Mouse (Mus musculus): ENCODE results near the gene Tenm4. TPM values are rescaled to one million over a fixed set of nuclear protein-coding genes. Genes with fewer than 3 reads are reported as not detected.

Gene Tenm4
- total and polyA plus RNA-seq, 3 experiments, result 9.2 to 15.2 TPM; not detected in 1

- H3K4me3 ChIP-seq (ENCODE audit: control insufficient read depth in 1 of 2, insufficient read depth in 1 of 2, low read depth in 2 of 2, low read length in 2 of 2), result no peak overlapping the region
- no peaks in the 10 kb centered on the region for H3K79me2 ChIP-seq (ENCODE audit: control insufficient read depth, insufficient read depth, low read length, poor library complexity)
- no peak overlapping the region for H3K27ac ChIP-seq (ENCODE audit: control insufficient read depth, low read depth, low read length)
- H3K9me3 ChIP-seq (replicated peaks; ENCODE audit: insufficient read depth, low read length), result no peaks in the 10 kb centered on the region
- DNase-seq (ENCODE audit: low read depth, low spot score), result no peak
- TF ChIP-seq MAFK (IDR thresholded peaks at IDR 0.05; ENCODE audit: borderline replicate concordance, low read depth, low read length), result no peak
- no peak for TF ChIP-seq MYC (IDR thresholded peaks at IDR 0.05; ENCODE audit: low read depth, low read length)
- no peak for TF ChIP-seq POLR2AphosphoS2 (IDR thresholded peaks at IDR 0.05; ENCODE audit: low read length)
- no peak for TF ChIP-seq MEF2A (IDR thresholded peaks at IDR 0.05; ENCODE audit: extremely low read depth, insufficient replicate concordance, low read depth, low read length, poor library complexity, severe bottlenecking)
- no peak for TF ChIP-seq USF1 (IDR thresholded peaks at IDR 0.05; ENCODE audit: low read depth, low read length)
- no peak for TF ChIP-seq CHD1 (IDR thresholded peaks at IDR 0.05; ENCODE audit: low read depth, low read length)
- TF ChIP-seq NELFE (IDR thresholded peaks at IDR 0.05; ENCODE audit: low read depth, low read length), result no peak
- TF ChIP-seq MYB (IDR thresholded peaks at IDR 0.05; ENCODE audit: low read depth, low read length), result no peak
- TF ChIP-seq MAZ (IDR thresholded peaks at IDR 0.05; ENCODE audit: low read depth, low read length), result no peak
- TF ChIP-seq RAD21 (IDR thresholded peaks at IDR 0.05; ENCODE audit: low read depth, low read length), result no peak
- no peak for TF ChIP-seq ELF1 (IDR thresholded peaks at IDR 0.05; ENCODE audit: low read depth, low read length)
- no peak for TF ChIP-seq USF2 (IDR thresholded peaks at IDR 0.05; ENCODE audit: borderline replicate concordance in 1 of 2, insufficient read depth in 1 of 2, low read depth in 1 of 2, low read length in 2 of 2)
- no peak for TF ChIP-seq CTCF (IDR thresholded peaks at IDR 0.05 in 2 of 3, conservative IDR thresholded peaks at IDR 0.05 in 1 of 3; ENCODE audit: control insufficient read depth in 1 of 3, insufficient read depth in 1 of 3, low read depth in 2 of 3, low read length in 3 of 3, poor library complexity in 1 of 3, severe bottlenecking in 1 of 3)
- no peak for TF ChIP-seq ZC3H11A (IDR thresholded peaks at IDR 0.05; ENCODE audit: low read depth, low read length)
- TF ChIP-seq TCF12 (IDR thresholded peaks at IDR 0.05; ENCODE audit: low read depth, low read length), result no peak
- TF ChIP-seq JUND (IDR thresholded peaks at IDR 0.05; ENCODE audit: low read depth, low read length), result no peak
- TF ChIP-seq CHD2 (IDR thresholded peaks at IDR 0.05; ENCODE audit: low read length), result no peak
- no peaks in the 10 kb centered on the region for H3K4me1 ChIP-seq (ENCODE audit: control insufficient read depth in 1 of 2, insufficient read depth in 2 of 2, low read length in 2 of 2)
- H3K9ac ChIP-seq (ENCODE audit: control insufficient read depth, low read depth, low read length, poor library complexity, severe bottlenecking), result no peak overlapping the region
- H3K36me3 ChIP-seq (ENCODE audit: control insufficient read depth in 1 of 2, insufficient read depth in 2 of 2, low read length in 2 of 2), result no peaks in the 10 kb centered on the region; a peak in 1 of 4 replicates
- no peaks in the 10 kb centered on the region for H3K27me3 ChIP-seq (ENCODE audit: control insufficient read depth in 1 of 2, insufficient read depth in 2 of 2, low read length in 2 of 2)
Observed at GRCm38 (mm10) chr7:96799816-96800215, 628.8 kb downstream of the Tenm4 start.

GRCm38 (mm10) chr7:96801368-96801767 lies 630.3 kb downstream of the Tenm4 start:
- no peak overlapping the region for H3K27ac ChIP-seq (ENCODE audit: control insufficient read depth, low read depth, low read length)
- no peaks in the 10 kb centered on the region for H3K27me3 ChIP-seq (ENCODE audit: control insufficient read depth in 1 of 2, insufficient read depth in 2 of 2, low read length in 2 of 2)
- no peaks in the 10 kb centered on the region for H3K4me1 ChIP-seq (ENCODE audit: control insufficient read depth in 1 of 2, insufficient read depth in 2 of 2, low read length in 2 of 2)
- H3K36me3 ChIP-seq (ENCODE audit: control insufficient read depth in 1 of 2, insufficient read depth in 2 of 2, low read length in 2 of 2), result no peaks in the 10 kb centered on the region; a peak in 1 of 4 replicates
- DNase-seq (ENCODE audit: low read depth, low spot score), result no peak
- TF ChIP-seq POLR2AphosphoS2 (IDR thresholded peaks at IDR 0.05; ENCODE audit: low read length) (no peak), RAD21 (IDR thresholded peaks at IDR 0.05; ENCODE audit: low read depth, low read length) (no peak), HCFC1 (IDR thresholded peaks at IDR 0.05; ENCODE audit: low read depth, low read length) (no peak), MAFK (IDR thresholded peaks at IDR 0.05; ENCODE audit: borderline replicate concordance, low read depth, low read length) (no peak), E2F4 (IDR thresholded peaks at IDR 0.05; ENCODE audit: borderline replicate concordance, low read depth, low read length) (no peak), RCOR1 (IDR thresholded peaks at IDR 0.05; ENCODE audit: low read depth, low read length) (no peak), JUND (IDR thresholded peaks at IDR 0.05; ENCODE audit: low read depth, low read length) (no peak), ZMIZ1 (IDR thresholded peaks at IDR 0.05; ENCODE audit: low read depth, low read length) (no peak), ETS1 (IDR thresholded peaks at IDR 0.05; ENCODE audit: low read depth, low read length) (no peak), CHD1 (IDR thresholded peaks at IDR 0.05; ENCODE audit: low read depth, low read length) (no peak), POLR2AphosphoS5 (IDR thresholded peaks at IDR 0.05; ENCODE audit: borderline replicate concordance, low read depth, low read length) (no peak), MYC (IDR thresholded peaks at IDR 0.05; ENCODE audit: low read depth, low read length) (no peak), GATA1 (IDR thresholded peaks at IDR 0.05; ENCODE audit: low read depth, low read length) (no peak), EP300 (IDR thresholded peaks at IDR 0.05; ENCODE audit: low read depth in 1 of 2, low read length in 2 of 2) (no peak), TAL1 (IDR thresholded peaks at IDR 0.05; ENCODE audit: low read length) (no peak), POLR2A (IDR thresholded peaks at IDR 0.05; ENCODE audit: control insufficient read depth in 1 of 2, insufficient read depth in 1 of 2, low read depth in 1 of 2, low read length in 2 of 2, poor library complexity in 1 of 2) (no peak), GABPA (IDR thresholded peaks at IDR 0.05; ENCODE audit: low read depth, low read length) (no peak)
- H3K9ac ChIP-seq (ENCODE audit: control insufficient read depth, low read depth, low read length, poor library complexity, severe bottlenecking), result no peak overlapping the region
- no peaks in the 10 kb centered on the region for H3K79me2 ChIP-seq (ENCODE audit: control insufficient read depth, insufficient read depth, low read length, poor library complexity)
- no peak overlapping the region for H3K4me3 ChIP-seq (ENCODE audit: control insufficient read depth in 1 of 2, insufficient read depth in 1 of 2, low read depth in 2 of 2, low read length in 2 of 2)
- no peaks in the 10 kb centered on the region for H3K9me3 ChIP-seq (replicated peaks; ENCODE audit: insufficient read depth, low read length)
